Mouse (Mus musculus) bone marrow, adult 2 months (tissue): ENCODE measurements around the gene Las1l. TPM values are rescaled to one million over a fixed set of nuclear protein-coding genes. Genes with fewer than 3 reads are reported as not detected.
"Not testable (repeated sequence)": the region's sequence is repeated elsewhere in the genome, so short reads cannot be mapped to it uniquely, and the experiment has no call there.

Source experiments
- H3K27ac ChIP-seq: fragments of 200-500 bp; 2 replicates; pipeline ENCODE4 v1.5.1; 2012; ENCODE audit warnings: low read depth, mild to moderate bottlenecking, control low read depth, inconsistent platforms, low read length; ENCODE audit not compliant: control insufficient read depth, poor library complexity, insufficient read depth
- H3K4me1 ChIP-seq: fragments of 200-500 bp; 2 replicates; pipeline ENCODE4 v1.6.1; 2011; ENCODE audit warnings: low read length; ENCODE audit not compliant: control insufficient read depth, insufficient read depth
- H3K4me3 ChIP-seq: fragments of 200-500 bp; replicated peaks from 2 replicates; pipeline ENCODE3; 2011; ENCODE audit warnings: mild to moderate bottlenecking, low read depth, low read length, control low read depth; ENCODE audit not compliant: control insufficient read depth
- CTCF ChIP-seq: fragments of 200-500 bp; IDR thresholded peaks from 2 replicates; pipeline ENCODE4 v1.5.1; 2011; ENCODE audit warnings: low read length, control low read depth; ENCODE audit not compliant: control insufficient read depth, insufficient read depth
- POLR2A ChIP-seq: fragments of 200-500 bp; IDR thresholded peaks from 2 replicates; pipeline ENCODE4 v1.6.1; 2011; ENCODE audit warnings: low read depth, mild to moderate bottlenecking, control low read depth, low read length, borderline replicate concordance; ENCODE audit not compliant: control insufficient read depth
- WGBS: fragments of 180-500 bp; shearing (Covaris S2); methylation state at CpG from one replicate; pipeline ENCODE4 v1.1.7; 2018; 5-methylcytosine and 5-hydroxymethylcytosine counted together
- polyA plus RNA-seq: library from polyadenylated mRNA; stranded (reverse); fragments of >200 nt; gene quantifications from 2 replicates; pipeline ENCODE4 v1.2.4, GENCODE M21; 2011; ENCODE audit warnings: low replicate concordance; ENCODE audit not compliant: missing spikeins, insufficient read depth, insufficient read length

Las1l gene
- polyA plus RNA-seq, 1 experiment = 22.7 TPM

DNA sequence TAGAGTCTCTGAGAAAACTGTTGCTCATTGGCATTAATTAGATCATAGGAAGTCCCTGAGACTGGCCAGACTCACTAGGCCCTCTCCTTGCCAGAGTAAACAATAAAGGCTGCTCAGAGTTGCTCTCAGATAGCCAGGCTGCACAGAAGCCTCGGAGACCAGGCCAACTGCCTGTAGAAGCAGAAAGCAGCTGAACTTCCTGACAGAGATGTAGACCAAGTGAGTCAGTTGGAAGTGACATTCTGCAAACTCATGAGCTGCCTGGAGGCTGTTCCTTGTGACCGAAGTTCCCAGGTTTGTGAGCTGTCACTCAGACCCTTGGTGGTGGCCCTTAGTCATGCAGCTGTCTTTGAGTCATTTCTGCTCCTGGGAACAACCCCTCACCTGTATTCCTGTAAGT lies 6.6 kb upstream of the Las1l start:
- TF ChIP-seq CTCF (no peak), POLR2A (no peak)
- Histone ChIP-seq H3K4me3 (no peak overlapping the region), H3K27ac (no peak overlapping the region), H3K4me1 (no peaks in the 10 kb centered on the region)
- 24% methylated on average over 2 of the region's 2 CpGs for WGBS

DNA sequence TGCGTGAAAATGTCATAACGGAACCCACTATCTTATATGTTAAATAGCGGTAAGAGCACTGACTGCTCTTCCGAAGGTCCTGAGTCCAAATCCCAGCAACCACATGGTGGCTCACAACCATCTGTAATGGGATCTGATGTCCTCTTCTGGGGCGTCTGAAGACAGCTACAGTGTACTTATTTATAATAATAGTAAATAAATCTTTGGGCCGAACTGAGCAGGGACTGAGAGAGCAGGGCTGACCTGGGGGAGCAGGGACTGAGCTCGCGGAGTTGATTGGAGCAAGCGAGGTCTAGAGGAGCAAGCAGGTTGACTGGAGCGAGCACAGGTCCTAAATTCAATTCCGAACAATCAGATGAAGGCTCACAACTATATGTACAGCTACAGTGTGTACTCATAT lies 699 bp upstream of the Las1l start:
- H3K4me1 ChIP-seq, H3K27ac ChIP-seq: not testable (repeated sequence)
- WGBS = 45% methylated on average over 11 of the region's 11 CpGs
- H3K4me3 ChIP-seq = peak overlapping the region; percentile 24

DNA sequence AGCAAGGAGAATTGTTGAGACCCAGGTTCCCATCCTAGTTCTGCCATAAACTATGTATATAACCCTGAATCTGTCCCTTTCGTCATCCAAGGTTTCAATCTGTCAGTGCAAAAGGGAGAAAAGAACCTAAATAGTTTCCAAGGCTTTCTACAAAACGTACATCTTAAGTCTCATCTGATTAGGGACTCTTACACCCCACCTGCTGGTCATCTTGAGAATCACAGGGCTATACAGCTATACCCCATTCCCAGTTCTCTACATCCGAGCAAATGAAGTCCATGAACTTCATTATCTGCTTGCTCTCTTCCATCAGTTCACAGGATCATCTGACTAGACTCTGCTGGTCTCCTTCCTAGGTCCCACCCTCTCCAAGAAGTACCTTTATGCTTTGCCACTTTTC lies 6.0 kb downstream of the Las1l start:
- WGBS = 32% methylated on average over 3 of the region's 3 CpGs

DNA sequence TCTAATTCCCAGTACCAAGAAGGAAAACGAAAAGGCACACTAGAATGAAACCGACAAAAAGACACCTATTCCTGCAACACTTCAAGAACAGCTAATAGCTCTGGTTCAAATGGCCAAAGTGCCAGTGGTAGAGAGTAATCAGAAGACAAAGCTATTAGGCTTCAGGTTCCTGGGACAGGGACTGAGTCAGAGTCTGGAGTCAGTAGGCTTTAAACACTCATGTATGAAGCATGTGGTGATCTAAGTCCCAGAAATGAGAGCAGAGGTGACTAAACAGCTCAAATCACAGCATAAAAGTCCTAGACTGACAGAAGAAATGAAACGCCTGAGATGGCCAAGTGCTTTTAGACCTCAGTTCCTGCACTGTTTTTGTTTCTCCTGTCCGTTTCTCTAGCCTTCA lies 8.6 kb downstream of the Las1l start:
- WGBS = 82% methylated on average over 4 of the region's 4 CpGs
- no peak overlapping the region for H3K4me3 ChIP-seq
- TF ChIP-seq POLR2A = no peak
- TF ChIP-seq CTCF = no peak
- no peaks in the 10 kb centered on the region for H3K4me1 ChIP-seq
- no peak overlapping the region for H3K27ac ChIP-seq

More for the DNA sequence above, 6.0 kb downstream of the Las1l start:
- no peak overlapping the region for H3K27ac ChIP-seq
- no peak for TF ChIP-seq CTCF
- TF ChIP-seq POLR2A = no peak
- H3K4me1 ChIP-seq = no peaks in the 10 kb centered on the region
- no peak overlapping the region for H3K4me3 ChIP-seq

DNA sequence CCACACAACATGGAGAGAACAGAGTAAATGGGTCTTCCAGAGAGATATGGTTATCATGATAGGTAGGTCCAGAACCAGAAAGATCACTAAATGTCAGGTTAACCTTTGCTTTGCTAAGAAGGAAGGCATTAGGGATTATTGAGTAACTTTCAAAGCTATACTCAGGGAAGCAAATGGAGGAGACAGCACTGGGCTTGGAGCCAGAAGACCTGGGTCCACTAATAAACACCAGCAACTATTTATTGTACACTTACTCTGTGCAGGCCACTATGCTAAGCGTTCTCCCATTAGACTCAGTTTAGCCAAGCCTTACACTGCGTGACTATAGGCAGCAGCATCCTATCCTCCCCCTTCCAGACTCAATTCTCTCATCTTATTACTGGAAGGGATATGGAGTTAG lies 11.3 kb downstream of the Las1l start:
- no peak overlapping the region for H3K4me3 ChIP-seq
- H3K27ac ChIP-seq = no peak overlapping the region
- 87% methylated on average over 2 of the region's 2 CpGs for WGBS
- no peak for TF ChIP-seq POLR2A
- TF ChIP-seq CTCF = no peak
- H3K4me1 ChIP-seq = no peaks in the 10 kb centered on the region

DNA sequence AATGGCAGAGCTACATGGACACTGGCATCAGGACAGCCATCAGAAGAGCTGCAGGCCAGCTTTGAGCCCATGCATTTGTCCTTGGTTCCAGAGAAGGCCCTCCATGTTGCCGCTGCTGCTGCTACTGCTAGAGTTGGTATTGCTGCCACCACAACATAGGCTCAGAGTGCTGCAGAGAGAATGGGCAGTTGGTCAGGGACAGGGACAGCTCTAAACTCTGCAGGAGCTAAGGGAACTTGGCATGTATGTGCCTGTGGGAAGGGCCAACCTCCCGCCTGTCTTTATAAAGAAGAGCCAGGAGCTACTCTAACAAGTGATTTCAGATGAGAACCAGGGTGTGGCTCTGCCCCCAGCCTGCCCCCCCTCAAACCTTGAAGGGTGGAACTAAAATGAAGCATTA lies 21.3 kb downstream of the Las1l start:
- no peak overlapping the region for H3K27ac ChIP-seq
- no peak overlapping the region for H3K4me3 ChIP-seq
- no peaks in the 10 kb centered on the region for H3K4me1 ChIP-seq
- TF ChIP-seq POLR2A (no peak), CTCF (no peak)
- 87% methylated on average over 2 of the region's 2 CpGs for WGBS

DNA sequence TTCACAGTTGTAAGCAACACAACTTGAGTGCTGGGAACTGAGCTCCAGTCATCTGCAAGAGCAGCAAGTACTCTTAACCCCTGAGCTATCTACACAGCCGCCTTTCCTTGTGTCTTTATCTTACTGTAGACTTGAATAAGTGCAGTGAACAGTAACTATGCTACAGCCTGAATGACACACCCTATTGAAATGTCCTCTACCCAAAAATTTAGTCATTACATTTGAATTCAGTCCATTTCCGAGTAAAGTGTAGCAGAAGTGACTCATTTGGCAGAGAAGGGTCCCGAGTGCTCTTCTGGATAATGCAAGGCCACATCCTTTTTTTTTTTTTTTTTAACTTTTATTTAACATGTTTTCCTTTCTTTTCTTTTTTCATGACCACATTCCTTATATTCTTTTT lies 54.0 kb downstream of the Las1l start:
- Histone ChIP-seq H3K4me3 (no peak overlapping the region), H3K27ac (no peak overlapping the region), H3K4me1 (no peaks in the 10 kb centered on the region)
- TF ChIP-seq POLR2A = no peak
- no peak for TF ChIP-seq CTCF
- 74% methylated on average over 3 of the region's 3 CpGs for WGBS

Other genes starting within 250 kb of the Las1l start
- not detected in 2 replicates for gene Zc3h12b, start 245.3 kb downstream of the Las1l start, polyA plus RNA-seq
- gene Msn, start 139.1 kb upstream of the Las1l start, polyA plus RNA-seq = 98.4 and 146 TPM in 2 replicates